Mouse (Mus musculus) liver, postnatal 0 days (tissue): Measurements from ENCODE around the gene Mpig6b.

ENCODE experiments used
- CTCF ChIP-seq: sonication (generic); IDR thresholded peaks from 2 replicates; pipeline ENCODE4 v1.5.1; 2016; ENCODE audit warnings: antibody characterized with exemption, low read depth
- EP300 ChIP-seq: IDR thresholded peaks from 2 replicates; pipeline ENCODE4 v1.6.1; 2016; ENCODE audit warnings: antibody characterized with exemption, low read depth, mild to moderate bottlenecking

DNA sequence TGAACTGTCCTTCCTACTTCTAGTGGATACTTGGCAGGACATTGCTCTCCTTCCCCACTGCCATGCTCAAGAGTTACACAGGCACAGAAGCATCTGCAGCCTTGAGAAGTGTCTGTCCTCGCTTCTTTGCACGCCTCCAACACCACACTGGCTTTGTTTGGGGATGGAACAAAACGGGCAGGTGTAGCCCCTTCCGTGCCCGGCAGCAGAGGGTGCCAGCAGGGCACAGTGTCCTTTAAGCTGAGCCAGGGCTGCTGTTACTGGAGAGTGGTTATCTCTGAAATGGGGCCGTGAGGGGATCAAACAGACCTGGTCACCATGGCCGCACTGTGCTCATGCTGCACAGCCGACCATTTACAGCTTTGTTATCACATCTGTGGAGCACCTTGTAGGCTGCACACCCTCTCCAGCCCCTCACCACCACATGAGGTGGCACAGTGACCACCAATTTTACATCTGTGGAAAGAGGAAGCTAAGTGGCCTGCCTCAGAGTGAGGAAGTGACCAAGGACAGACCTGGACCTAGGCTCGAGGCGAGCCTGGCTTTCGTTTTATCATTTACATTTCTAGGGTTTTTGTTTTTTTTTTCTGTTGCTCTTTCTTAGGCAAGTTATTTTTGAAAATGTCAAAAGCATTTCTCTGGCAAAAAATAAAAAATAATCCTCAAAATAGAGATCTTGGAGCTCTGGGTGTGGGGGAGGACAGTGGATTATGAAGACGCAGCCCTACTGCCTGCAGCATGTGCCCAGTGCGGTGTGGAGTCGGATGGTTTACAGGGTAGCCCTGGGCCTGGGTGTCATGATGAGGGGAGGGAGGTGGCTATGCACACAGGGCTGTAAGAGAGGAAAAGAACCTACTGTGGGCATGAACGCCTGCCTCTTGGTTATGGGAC is 28.7 kb upstream of the Mpig6b start:
- TF ChIP-seq CTCF, result no peak
- no peak for TF ChIP-seq EP300
